Mouse (Mus musculus) lung, embryonic 16.5 days (tissue): ENCODE results near the gene Kalrn. TPM values are rescaled to one million over a fixed set of nuclear protein-coding genes. Genes with fewer than 3 reads are reported as not detected.
"Not testable (repeated sequence)": the region's sequence is repeated elsewhere in the genome, so short reads cannot be mapped to it uniquely, and the experiment has no call there.

Experiments
- ATAC-seq: fragments of 200-750 bp; cut with Nextera tagmentation; 2 replicates; pipeline ENCODE4 v1.8.0; 2017; ENCODE audit warnings: low read depth, mild to moderate bottlenecking, moderate library complexity
- H3K27ac ChIP-seq: fragments of 300-500 bp; sonication (generic); 2 replicates; pipeline ENCODE4 v1.5.1; 2014; ENCODE audit warnings: mild to moderate bottlenecking, control low read depth, low read length
- H3K27me3 ChIP-seq: fragments of 300-500 bp; sonication (generic); 2 replicates; pipeline ENCODE4 v1.6.1; 2014; ENCODE audit warnings: low read depth, low read length, mixed read lengths; ENCODE audit not compliant: control insufficient read depth, insufficient read depth
- H3K36me3 ChIP-seq: fragments of 300-500 bp; sonication (generic); 2 replicates; pipeline ENCODE4 v1.6.1; 2014; ENCODE audit warnings: low read length; ENCODE audit not compliant: control insufficient read depth, insufficient read depth
- H3K4me1 ChIP-seq: fragments of 300-500 bp; sonication (generic); replicated peaks from 2 replicates; pipeline ENCODE4 v1.6.1; 2014; ENCODE audit warnings: low read length, mixed read lengths; ENCODE audit not compliant: control insufficient read depth, insufficient read depth
- H3K4me2 ChIP-seq: fragments of 300-500 bp; sonication (generic); 2 replicates; pipeline ENCODE4 v1.6.1; 2014; ENCODE audit warnings: low read depth, low read length, control low read depth
- H3K4me3 ChIP-seq: fragments of 300-500 bp; sonication (generic); 2 replicates; pipeline ENCODE4 v1.5.1; 2014; ENCODE audit warnings: mild to moderate bottlenecking, low read length, control low read depth
- H3K9ac ChIP-seq: fragments of 300-500 bp; sonication (generic); 2 replicates; pipeline ENCODE4 v1.6.1; 2014; ENCODE audit warnings: low read length, control low read depth
- H3K9me3 ChIP-seq: fragments of 300-500 bp; sonication (generic); 2 replicates; pipeline ENCODE4 v1.6.1; 2016; ENCODE audit warnings: low read length; ENCODE audit not compliant: control insufficient read depth
- WGBS: fragments of 180-500 bp; shearing (Covaris S2); extraction: QIAGEN DNeasy Blood & Tissue Kit; methylation state at CpG from one replicate; pipeline ENCODE4 v1.1.7; 2014; 5-methylcytosine and 5-hydroxymethylcytosine counted together
- polyA plus RNA-seq: library from polyadenylated mRNA; unstranded; fragments of >200 nt; fragmentation: Nextera tagmentation; extraction: Ambion mirVana; gene quantifications from 2 replicates; pipeline ENCODE4 v1.2.1, GENCODE M21; 2015

The Kalrn gene
- polyA plus RNA-seq, 1 experiment from 2014 or later, result 16.8 TPM

DNA sequence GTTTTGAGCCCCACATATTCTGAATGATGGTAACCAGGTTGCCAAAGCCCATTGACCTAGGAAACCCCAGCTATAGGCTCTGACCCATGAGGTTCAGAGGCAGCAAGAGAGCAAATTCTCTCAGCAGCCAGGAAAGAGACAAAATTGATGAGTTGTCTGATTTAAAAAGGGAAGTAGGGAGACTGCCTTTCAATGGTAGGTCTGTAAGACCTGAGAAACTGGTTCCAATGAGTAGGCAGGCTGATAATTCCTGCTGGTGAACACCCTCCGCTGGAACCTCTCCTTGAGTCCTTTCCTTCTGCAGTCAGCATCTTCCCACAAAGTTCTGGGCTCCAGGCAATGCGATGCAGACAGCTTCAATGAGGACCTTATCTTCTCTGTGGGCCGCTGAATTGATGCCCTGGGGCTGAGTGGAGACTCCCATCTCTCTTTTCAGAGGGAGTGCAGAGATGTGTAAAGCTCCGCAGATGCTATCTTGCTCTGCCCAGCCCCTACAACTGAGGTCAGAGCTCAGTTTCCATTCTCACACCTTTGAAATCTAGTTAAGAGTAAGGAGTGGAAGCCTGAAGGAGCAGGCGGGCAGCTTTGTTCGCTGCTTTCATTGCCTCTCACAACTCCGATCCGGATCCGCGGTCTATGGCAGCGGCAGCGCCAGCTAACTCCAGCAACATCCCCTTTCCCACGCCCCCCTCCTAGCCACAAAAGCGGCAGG, 479.4 kb downstream of the Kalrn start:
- Histone ChIP-seq H3K36me3 (no peaks in the 10 kb centered on the region), H3K4me1 (peaks cover 15% of the 10 kb centered on the region), H3K4me2 (peak overlapping the region; percentile 90), H3K27me3 (no peaks in the 10 kb centered on the region), H3K9me3 (no peaks in the 10 kb centered on the region), H3K9ac (peak overlapping the region; percentile 65), H3K27ac (0 out of 2 replicates have a peak overlapping the region, but pooled peaks have one; percentile 25), H3K4me3 (peak overlapping the region; percentile 76)
- no peak for ATAC-seq
- WGBS, result 6% methylated on average over 14 of the region's 14 CpGs

DNA sequence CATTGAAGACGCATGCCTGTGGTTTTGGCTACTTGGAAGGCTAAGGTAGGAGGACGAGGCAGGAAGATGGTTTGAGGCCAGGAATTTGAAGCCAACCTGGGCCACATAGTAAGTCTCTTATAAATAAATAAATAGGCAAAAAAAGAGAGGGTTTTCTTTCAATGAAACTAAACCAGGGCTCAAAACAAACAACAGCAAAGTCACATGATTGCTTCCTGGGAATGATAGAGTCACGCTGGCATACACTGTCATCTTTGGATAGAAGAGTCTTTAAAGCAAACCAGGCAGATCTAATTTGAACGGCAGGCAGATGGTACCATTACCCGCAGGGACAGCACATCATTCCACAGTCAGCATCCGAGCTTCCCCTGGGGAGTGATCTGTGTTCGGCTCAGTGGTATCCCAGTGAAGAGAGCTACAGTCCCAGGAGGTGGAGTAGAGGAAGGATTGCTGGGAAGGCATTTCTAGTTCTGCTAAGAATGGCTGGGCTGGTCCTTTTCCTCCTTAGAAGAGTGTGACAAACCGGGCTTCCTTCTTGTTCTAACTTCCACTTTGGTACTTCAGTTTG, 483.7 kb downstream of the Kalrn start:
- 63% methylated on average over 8 of the region's 8 CpGs for WGBS
- Histone ChIP-seq H3K9ac (no peak overlapping the region), H3K27ac (no peak overlapping the region), H3K27me3 (no peaks in the 10 kb centered on the region), H3K4me1 (peaks cover 24% of the 10 kb centered on the region), H3K36me3 (no peaks in the 10 kb centered on the region), H3K4me3 (no peak overlapping the region), H3K4me2 (no peak overlapping the region), H3K9me3 (no peaks in the 10 kb centered on the region)
- ATAC-seq, result no peak

DNA sequence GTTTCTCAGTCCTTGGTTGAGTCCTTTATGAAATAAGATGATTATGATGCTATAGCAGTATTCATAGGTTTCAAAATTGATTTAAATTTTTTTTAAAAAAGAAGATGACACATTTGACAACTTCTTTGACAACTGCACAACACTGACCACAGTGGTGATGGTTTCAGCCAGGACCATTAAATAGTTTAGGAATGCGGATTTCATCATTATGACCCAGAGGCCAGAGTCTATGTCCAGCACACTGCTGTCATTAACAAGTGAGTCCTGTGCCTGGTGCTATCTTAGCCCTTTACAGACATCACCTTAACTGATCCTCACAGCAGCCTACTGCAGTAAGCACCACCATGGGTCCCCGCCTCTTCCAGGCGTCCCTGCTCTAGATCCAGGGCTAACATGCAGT, 484.3 kb downstream of the Kalrn start:
- WGBS, result 84% methylated on average over 3 of the region's 3 CpGs
- Histone ChIP-seq H3K9me3 (no peaks in the 10 kb centered on the region), H3K36me3 (no peaks in the 10 kb centered on the region), H3K27me3 (no peaks in the 10 kb centered on the region), H3K4me1 (peaks cover 21% of the 10 kb centered on the region), H3K9ac (no peak overlapping the region), H3K27ac (no peak overlapping the region), H3K4me3 (no peak overlapping the region), H3K4me2 (no peak overlapping the region)
- no peak for ATAC-seq

DNA sequence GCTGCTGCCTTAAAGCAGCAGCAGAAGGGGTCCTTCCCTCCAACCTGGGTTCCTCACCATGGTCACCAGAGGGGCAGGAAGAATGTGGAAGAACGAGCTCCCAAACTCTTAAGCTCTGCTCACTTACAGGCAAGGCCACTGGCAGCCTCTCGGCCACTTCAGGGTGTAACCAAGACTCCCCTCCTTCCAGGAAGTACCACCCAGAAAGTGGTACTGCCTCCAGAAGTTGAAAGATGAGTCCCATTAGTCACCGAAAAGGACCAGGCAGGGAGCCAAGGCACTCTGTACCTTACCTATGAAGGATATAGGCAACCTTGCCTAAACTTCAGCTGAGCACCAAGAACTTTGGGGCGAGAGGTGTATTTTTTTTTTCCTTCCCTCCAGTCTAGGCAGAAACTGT, 485.0 kb downstream of the Kalrn start:
- Histone ChIP-seq H3K27me3 (no peaks in the 10 kb centered on the region), H3K36me3 (no peaks in the 10 kb centered on the region), H3K4me2 (no peak overlapping the region), H3K4me1 (peaks cover 20% of the 10 kb centered on the region), H3K9ac (no peak overlapping the region), H3K4me3 (no peak overlapping the region), H3K9me3 (no peaks in the 10 kb centered on the region), H3K27ac (no peak overlapping the region)
- 31% methylated on average over 4 of the region's 4 CpGs for WGBS
- ATAC-seq, result peak; percentile 80

DNA sequence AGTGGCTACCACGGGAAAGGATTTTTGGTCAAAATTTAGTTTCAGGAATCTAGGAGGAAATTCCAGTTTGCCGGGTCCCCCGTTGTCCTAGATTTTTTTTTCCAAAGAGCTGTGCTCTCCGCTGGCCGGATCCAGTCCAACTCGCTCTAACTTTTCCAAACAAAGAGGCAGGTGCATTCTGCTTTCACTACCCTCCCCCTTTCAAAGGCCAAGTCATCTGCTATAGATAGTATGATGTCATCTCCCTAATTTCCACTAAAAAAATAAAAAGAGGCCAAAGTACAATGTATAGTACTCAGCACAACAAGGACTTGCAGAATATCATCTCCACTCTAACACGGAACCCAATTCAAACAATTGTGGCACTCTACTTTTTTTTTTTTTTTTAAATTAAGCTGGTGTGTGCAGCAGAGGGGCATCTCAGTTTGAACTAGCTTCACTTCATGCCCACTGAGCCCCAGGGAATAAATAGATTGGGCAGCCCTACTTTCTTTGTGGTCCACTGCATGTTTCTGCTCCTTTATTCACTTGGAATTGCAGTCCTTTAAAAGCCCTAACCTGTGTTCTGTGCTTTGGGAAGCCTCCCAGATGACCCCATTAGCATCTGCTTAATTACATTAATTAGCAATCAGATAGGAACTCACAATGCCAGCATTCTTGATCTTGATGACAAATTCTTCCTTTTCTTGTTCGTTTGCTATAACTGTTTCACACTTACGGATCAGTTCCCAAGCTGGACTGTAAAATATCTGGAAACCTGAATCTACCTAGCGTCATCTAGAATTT, 489.0 kb downstream of the Kalrn start:
- Histone ChIP-seq H3K4me3 (no peak overlapping the region), H3K4me2 (no peak overlapping the region), H3K9me3 (no peaks in the 10 kb centered on the region), H3K9ac (no peak overlapping the region), H3K27ac (no peak overlapping the region), H3K27me3 (no peaks in the 10 kb centered on the region), H3K36me3 (no peaks in the 10 kb centered on the region), H3K4me1 (peaks cover 37% of the 10 kb centered on the region)
- WGBS, result 69% methylated on average over 10 of the region's 10 CpGs
- no peak for ATAC-seq

DNA sequence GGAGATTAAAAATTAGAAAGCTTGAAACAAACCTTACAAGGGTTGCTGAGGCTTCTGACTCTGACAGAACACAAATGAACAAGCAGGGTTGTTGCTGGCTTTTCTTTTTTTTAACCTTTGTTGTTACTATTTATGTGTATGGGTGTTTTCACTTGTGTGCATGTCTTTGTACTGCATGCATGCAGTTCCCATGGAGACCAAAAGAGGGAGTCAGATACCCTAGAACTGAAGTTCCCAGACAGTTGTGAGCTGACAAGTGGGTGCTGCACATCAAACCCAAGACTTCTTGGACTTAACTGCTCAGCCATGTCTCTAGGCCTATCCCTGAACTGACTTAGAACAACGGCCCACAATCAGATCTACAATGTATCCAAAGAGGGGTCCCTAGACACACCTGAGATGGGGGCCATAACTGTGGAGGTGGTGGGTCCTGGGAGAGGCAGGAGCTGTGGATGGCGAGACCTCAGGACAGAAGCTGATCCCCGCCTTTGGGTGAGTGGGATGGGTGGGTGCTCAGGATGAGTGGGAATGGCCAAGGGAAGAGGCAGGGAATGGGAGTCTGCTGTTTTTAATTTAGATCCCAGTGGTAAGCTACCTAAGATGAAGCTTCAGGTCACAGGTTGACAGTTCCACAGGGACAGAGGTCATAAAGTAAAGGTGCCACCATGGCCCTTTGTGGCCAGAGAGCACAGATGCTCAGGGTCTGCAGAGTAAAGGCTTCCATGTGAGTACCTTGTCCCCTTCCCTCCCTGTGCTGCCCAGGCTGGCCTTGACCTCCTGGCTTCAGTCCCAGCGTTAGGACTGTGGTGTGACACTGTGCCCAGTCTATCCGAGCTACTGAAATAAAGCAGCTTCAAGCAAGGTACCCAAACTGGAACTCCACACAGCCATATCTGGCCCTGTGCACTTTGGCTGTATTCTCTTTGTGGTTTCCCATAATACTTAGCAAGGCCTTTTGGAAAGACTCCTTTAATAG, 490.6 kb downstream of the Kalrn start:
- H3K27me3 ChIP-seq, result no peaks in the 10 kb centered on the region
- 79% methylated on average over 5 of the region's 5 CpGs for WGBS
- no peaks in the 10 kb centered on the region for H3K36me3 ChIP-seq
- H3K9me3 ChIP-seq, result no peaks in the 10 kb centered on the region
- peaks cover 30% of the 10 kb centered on the region for H3K4me1 ChIP-seq
- H3K4me2 ChIP-seq, result no peak overlapping the region
- ATAC-seq, result no peak
- peak overlapping the region; percentile 10 for H3K27ac ChIP-seq
- H3K9ac ChIP-seq, result no peak overlapping the region
- H3K4me3 ChIP-seq, result no peak overlapping the region

DNA sequence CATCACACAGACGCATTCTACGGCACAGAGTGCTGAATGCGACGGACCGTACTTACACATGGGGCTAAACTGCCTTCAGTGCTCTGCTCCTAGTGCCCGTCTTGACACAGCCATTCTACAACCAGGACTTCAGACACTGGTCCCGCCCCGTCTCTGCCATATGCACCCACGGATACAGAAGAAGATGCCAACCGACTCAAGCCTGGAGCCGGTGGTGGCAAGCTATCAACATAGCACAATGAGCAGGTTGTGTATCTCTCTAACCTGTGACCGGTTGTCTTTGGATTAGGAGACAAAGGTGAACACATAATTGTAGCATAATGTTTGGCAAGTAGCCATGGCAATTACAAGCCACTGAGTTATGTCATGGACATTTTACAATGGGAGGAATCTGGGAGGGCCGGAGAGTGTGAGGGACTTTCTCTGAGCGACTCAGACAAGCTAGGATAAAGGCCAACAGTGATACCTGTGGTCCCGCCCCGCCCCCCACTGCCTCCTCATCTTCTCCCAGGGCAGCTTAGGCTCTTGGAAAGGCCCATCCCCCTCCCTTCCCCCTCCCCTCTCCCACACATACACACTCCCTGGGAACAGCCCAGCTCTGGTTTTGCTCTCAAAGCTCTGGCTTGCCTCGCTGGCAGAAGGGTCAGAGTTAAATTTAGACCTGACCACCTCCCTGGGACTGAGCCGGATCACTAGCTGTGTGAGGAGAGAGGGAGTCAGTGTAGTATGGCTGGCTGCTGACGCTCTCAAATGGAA, 491.5 kb downstream of the Kalrn start:
- 52% methylated on average over 19 of the region's 19 CpGs for WGBS
- H3K4me2 ChIP-seq, result no peak overlapping the region
- no peaks in the 10 kb centered on the region for H3K9me3 ChIP-seq
- no peaks in the 10 kb centered on the region for H3K36me3 ChIP-seq
- H3K4me3 ChIP-seq, result no peak overlapping the region
- ATAC-seq, result peak; percentile 68
- H3K27ac ChIP-seq, result peak overlapping the region; percentile 18
- no peaks in the 10 kb centered on the region for H3K27me3 ChIP-seq
- no peak overlapping the region for H3K9ac ChIP-seq
- peaks cover 23% of the 10 kb centered on the region for H3K4me1 ChIP-seq

DNA sequence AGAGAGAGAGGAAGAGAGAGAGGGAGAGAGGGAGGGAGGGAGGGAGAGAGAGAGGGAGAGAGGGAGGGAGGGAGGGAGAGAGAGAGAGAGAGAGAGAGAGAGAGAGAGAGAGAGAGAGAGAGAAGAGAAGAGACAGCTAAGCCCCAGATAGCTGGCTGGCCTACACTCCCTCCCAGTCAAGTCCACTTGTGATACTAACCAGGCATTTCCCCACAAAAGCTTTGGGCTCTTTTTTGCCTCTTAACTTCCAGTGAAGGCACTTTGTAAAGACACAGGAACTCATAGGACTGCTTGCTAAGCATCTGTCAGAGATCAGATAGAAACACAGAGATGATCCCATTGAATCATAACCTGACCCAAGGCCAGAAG, 492.0 kb downstream of the Kalrn start:
- H3K4me3 ChIP-seq, H3K27me3 ChIP-seq, H3K9ac ChIP-seq, ATAC-seq, H3K9me3 ChIP-seq, H3K36me3 ChIP-seq, H3K4me2 ChIP-seq: not testable (repeated sequence)
- Histone ChIP-seq H3K4me1 (peaks cover 21% of the 10 kb centered on the region), H3K27ac (peak overlapping the region; percentile 18; the same call in 1 of the 2 replicates)
